Mouse (Mus musculus) natural killer cell, adult 2 months (primary cell): ENCODE data around the gene Max.
A peak's percentile ranks its signal among the peaks of the same experiment; 100 is the strongest.

ENCODE experiments used
- DNase-seq, 2 experiments: peaks; one replicate each; pipeline ENCODE4 v3.0.0; 2022; ENCODE audit warnings: low spot score in 2 of 2

The Max gene

DNA sequence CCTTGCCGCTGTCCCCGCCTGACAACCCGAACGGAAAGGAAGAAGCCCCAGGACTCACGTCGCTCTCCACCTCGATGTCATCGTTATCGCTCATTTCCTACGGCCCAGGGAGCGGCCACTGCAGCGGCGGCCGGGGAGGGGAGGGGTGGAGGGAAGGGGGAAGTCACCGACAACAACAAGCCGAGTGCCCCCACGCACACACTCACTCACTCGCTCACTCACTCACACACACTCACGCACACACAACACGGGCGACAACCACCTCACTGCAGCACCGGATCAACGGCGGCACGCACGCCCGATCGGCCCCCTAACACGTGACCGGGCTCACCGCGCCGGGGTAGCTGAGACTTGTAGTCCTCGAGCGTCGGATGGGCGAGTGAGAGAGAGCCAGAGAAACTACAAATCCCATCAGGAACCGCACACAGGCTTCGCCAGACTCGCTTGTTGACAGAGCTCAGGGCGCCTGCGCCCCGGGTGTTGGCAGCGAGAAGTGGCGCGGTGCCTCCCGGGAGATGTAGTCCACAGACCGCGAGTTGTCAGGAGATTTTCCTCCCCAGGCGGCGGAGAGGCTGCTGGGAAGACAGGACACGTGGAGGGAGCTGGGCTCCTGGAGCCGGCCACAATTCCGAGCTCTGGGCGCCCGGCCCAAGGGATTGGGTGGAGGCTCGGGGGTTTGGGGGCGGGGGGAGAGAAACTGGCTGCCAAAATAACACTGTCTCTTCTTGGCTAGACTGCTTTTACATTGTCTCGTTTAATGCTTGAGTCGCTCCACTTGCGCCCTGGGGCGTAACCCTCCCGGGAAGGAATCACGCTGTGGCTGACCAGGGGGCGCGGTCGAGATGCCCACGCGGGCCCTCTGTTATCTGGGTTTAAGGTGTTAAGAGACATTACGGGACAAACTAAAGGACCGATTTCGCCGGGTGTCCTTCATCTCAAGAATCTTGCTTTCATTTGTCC lies at the start of gene Max:
TSS of gene Max (minus strand) at position 270 of the 960 bp plus-strand sequence.
- DNase-seq = peak; percentile 92 to 95

- DNase-seq = no peak
These were observed 49.2 kb upstream of the Max start for GRCm38 (mm10) chr12:77011092-77011720.

- DNase-seq = peak in 1 of 2 experiments; percentile 17
These were observed 47.4 kb upstream of the Max start for GRCm38 (mm10) chr12:77009202-77010030.

- no peak for DNase-seq
These were observed 42.9 kb upstream of the Max start for GRCm38 (mm10) chr12:77004893-77005292.

DNA sequence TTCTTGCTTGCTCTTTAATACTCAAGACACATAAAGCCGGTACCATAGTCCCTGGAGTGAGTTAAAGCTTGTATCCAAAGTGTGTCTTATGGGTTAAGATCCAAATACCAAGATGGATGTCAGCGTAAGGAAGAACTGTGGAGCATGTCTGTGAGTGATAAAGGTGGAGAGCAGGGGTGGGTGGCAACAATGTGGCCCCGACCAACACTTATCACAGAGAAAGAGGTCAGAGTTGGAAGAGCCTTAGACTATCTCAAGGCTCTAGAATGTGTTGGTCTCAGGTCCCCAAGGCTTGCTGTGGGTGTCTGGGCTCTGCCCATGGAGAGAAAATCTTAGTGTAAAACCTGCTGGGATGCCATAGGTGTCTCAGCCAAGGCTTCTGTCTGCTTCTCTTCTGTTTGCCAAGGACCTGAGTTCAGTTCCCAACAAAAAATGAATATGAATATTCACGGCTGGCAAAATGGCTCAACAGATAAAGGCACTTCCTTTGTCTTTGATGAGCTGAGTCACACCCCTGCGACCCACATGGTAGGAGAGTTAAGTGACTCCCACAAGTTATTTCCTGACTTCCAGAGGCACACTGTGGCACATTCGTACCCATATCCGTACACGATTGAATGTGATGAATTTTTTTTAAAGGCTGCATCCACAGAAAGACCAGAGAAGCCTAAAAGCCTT lies 40.7 kb upstream of the Max start:
- DNase-seq = no peak

- no peak for DNase-seq
These were observed 39.3 kb upstream of the Max start for GRCm38 (mm10) chr12:77001312-77001711.

GRCm38 (mm10) chr12:77000705-77001284 lies 38.8 kb upstream of the Max start:
- DNase-seq = no peak

- DNase-seq = peak; percentile 51 to 61
These were observed 38.2 kb upstream of the Max start for GRCm38 (mm10) chr12:77000096-77000704.

DNA sequence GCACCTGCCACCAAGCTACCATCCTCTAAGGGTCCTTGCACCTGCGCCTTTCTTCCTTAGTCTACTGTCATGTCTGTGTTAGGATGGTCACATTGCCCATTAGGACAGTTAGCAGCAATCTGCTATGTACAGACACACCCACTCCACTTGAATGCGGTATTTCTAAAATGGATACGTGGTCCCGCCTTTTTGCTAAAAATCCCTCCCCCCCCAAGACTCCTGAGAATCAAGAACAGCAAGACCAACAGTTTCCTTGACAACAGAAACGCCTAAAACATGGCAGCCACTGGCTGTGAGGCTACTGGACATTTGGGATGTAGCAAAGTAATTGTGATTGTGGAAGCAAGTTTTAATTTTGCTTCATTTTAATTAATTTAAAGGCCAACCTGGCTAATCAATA lies 32.8 kb upstream of the Max start:
- no peak for DNase-seq

GRCm38 (mm10) chr12:76992891-76993529 lies 31.0 kb upstream of the Max start:
- DNase-seq = no peak

GRCm38 (mm10) chr12:76982818-76983471 lies 20.9 kb upstream of the Max start:
- DNase-seq = no peak

GRCm38 (mm10) chr12:76979530-76979929 lies 17.5 kb upstream of the Max start:
- DNase-seq = no peak

- no peak for DNase-seq
These were observed 10.7 kb upstream of the Max start for GRCm38 (mm10) chr12:76972669-76973068.

- no peak for DNase-seq
These were observed 10.2 kb upstream of the Max start for GRCm38 (mm10) chr12:76972241-76972640.

DNA sequence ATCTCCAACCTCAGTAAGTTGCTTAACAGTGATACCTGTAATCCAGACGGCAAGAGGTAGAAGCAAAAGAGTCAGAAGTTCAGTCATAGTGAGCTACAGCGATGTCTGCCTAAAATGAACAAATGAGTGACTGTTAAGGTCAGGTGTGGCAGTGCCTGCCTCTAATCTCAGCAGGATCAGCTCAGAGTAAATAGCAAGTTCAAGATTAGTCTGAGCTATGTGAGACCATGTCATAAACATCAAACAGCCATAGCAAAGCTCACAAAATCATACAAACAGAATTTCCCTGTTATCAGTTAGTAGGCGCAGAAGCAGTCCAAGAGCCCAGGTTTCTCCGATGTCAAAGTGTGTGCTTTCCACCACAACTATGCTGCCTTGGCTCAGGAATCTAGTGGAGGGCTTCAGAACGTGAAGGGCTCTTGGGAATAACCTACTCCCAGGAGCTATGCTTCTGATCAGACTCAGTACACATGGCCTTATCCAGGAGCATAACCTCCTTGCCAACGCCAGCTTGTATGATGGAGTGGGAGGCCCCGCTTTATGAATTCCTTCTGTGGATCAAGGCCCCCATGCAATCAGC lies 9.7 kb upstream of the Max start:
- DNase-seq = no peak

DNA sequence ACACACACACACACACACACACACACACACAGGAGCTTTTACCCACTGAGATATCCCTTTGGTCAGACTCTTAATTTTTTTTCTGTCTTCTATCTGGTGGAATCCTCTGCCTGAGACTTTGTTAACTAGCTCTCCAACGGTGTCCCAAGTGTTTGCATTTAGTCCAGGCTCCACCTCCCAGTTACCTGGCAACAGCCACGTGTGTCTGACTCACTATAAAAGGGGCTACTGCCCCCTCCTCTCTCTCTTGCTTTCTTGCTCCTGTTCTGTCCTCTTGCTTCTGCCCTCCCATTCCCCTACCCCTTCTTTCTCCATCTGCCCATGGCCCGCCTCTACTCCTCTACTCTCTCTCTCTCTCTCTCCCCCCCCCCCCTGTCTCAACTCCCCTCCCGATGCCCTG lies 3.9 kb upstream of the Max start:
- no peak for DNase-seq

DNA sequence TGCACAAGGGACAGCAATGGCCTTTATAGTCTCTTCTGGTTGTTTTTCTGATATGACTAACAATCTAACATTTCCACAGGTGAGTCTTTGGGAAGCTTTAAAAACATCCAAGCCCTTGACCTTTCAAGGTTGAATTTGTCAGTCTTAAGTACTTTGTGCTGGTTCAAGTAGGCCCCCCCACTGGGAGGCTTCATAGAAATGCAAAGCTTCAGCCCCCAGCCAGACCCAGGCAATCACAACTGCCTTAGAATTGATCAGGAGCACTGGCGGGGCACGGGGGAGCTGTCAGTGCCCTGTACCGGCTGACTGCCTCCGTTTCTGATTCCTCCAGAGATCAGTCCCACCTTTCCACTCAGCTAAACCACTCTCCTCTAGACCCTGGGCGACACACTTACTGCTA lies 3.1 kb upstream of the Max start:
- DNase-seq = no peak

DNA sequence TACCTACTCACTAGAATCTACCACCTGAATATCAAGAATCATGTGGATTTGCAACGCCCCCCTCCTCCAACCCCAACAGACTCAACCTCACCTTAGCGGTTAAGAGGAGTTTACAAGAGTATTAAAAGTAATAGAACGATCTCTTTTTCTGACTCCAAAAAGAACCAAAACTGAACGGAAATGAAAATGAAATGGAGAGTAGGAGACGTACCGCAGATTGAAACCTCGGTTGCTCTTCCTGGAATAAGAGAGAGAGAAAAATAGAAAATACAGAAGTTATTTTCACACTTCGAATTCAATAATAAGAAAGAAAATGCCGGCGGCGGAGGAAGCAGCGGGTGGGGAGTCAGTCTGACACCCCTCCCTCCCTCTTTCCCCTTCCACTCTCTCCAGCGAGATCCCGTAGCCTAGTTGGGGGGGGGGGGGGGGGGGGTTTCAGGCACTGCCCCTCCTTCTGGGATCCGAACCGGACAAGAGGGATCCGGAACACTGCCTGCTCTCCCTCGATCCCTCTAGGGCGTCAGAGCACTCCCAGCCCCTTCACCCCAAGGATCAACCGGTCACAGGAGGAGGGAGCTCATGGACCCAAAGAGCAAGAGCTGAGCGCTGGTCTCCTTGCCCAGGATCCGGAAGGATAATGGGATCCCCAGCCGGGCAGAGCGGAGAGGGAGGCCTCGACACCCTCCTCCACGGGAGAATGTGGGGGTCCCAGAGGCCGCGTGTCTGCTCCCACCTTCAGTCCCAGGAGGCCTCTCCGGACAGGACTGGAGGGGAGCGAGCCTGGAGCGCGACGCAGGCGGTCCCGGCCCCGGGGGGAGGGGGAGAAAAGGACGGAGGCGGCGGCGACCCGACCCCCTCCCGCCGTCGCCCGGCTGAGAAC lies 709 bp downstream of the Max start:
- DNase-seq = no peak
